Mouse (Mus musculus): ENCODE measurements at regions not wholly inside any gene's neighbourhood (a gene's known extent, or its start where the extent isn't known, plus 50 kb on each side); places are given as distances from the start of the nearest gene placed in this dataset.

DNA sequence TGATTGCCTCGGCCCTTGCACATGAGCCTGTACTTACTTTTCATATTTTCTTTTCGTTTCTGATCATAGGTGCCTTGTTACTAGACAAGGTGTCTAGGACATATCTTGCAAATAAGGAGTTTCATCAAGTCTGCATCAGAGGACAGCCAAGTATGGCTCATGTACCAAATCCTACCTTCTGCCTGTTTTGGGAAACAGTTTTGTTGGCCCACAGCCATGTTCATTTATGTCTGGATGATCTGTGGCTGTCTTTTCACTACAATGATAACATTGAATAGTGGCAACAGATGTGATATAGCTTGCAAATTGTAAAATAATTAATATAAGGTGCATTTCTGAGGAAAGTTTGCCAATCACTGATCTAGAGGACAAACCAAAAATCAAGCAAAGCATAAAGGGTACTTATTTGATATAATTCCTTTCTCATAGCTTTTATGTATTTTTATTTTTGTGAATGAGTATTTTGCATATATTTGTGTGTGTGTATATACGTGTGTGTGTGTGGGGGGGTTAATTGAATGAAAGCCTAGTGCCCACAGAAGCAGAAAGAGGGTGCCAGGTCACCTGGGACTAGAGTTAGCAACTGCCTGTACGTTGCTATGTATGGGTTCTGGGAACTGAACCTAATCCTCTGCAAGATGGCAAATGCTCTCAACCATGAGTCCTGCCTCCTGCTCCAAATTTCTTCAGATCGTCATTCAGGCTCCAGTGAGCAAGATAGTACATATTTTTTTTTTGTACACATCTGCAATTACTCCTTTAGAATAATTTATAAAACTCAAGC, 99.2 kb upstream of the Spaca1 start:
- TF ChIP-seq CTCF (IDR thresholded peaks at IDR 0.05) = no peak
- TF ChIP-seq EP300 (IDR thresholded peaks at IDR 0.05) = no peak
